Mouse (Mus musculus) C2C12 (cell line): ENCODE measurements around the gene Amot.

Source experiments
- CEBPB ChIP-seq: IDR thresholded peaks from one replicate; pipeline ENCODE4 v1.6.1; 2011; ENCODE audit warnings: low read depth, mild to moderate bottlenecking, control low read depth, moderate library complexity
- CTCF ChIP-seq: IDR thresholded peaks from one replicate; pipeline ENCODE4 v1.5.1; 2011; ENCODE audit not compliant: control insufficient read depth, insufficient read depth, insufficient read length
- MAX ChIP-seq: IDR thresholded peaks from one replicate; pipeline ENCODE4 v1.6.1; 2011; ENCODE audit warnings: mild to moderate bottlenecking, control low read depth
- MYOD1 ChIP-seq: IDR thresholded peaks from one replicate; pipeline ENCODE4 v1.6.1; 2011; ENCODE audit warnings: low read depth; ENCODE audit not compliant: control insufficient read depth, insufficient read length
- MYOG ChIP-seq: IDR thresholded peaks from one replicate; pipeline ENCODE4 v1.6.1; 2011; ENCODE audit not compliant: control insufficient read depth, insufficient read length; ENCODE audit errors: extremely low read depth
- USF1 ChIP-seq: IDR thresholded peaks from one replicate; pipeline ENCODE4 v1.6.1; 2011; ENCODE audit warnings: low read depth, mild to moderate bottlenecking, control low read depth, moderate library complexity

DNA sequence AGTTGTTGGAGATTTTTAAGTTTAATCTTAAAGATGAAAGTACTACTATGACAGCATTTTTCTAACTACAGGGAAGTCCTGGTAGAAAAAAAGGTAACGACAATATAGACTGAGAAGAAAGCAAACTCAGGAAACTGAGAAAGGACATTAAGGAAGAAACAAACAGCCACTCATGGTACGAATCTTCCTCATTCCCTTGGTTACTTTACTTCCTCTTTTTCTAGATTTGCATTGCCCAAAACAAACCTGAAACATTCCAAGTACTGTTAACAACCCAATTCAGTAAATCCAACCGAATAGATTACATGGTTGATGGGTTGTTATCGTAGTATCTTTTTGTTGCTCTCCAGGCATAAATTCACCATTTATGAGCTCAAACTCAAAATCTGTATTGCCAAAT, 48.7 kb downstream of the Amot start:
- TF ChIP-seq MYOD1 (no peak), CTCF (no peak), USF1 (no peak), MYOG (no peak), MAX (no peak), CEBPB (no peak)
